Mouse (Mus musculus) liver, embryonic 12.5 days (tissue): Measurements from ENCODE around the gene Otud7b. TPM values are rescaled to one million over a fixed set of nuclear protein-coding genes. Genes with fewer than 3 reads are reported as not detected.

Experiments used
- ATAC-seq: fragments of 200-750 bp; cut with Nextera tagmentation; 2 replicates; pipeline ENCODE4 v1.8.0; 2017; ENCODE audit warnings: moderate number of reproducible peaks, mild to moderate bottlenecking, moderate library complexity
- H3K27ac ChIP-seq: fragments of 300-500 bp; sonication (generic); 2 replicates; pipeline ENCODE4 v1.5.1; 2016; ENCODE audit warnings: mild to moderate bottlenecking
- H3K27me3 ChIP-seq: fragments of 300-500 bp; sonication (generic); replicated peaks from 2 replicates; pipeline ENCODE4 v1.6.1; 2016; ENCODE audit warnings: mild to moderate bottlenecking, moderate library complexity
- H3K36me3 ChIP-seq: fragments of 300-500 bp; sonication (generic); 2 replicates; pipeline ENCODE4 v1.6.1; 2016; ENCODE audit warnings: mild to moderate bottlenecking, moderate library complexity
- H3K4me1 ChIP-seq: fragments of 300-500 bp; sonication (generic); 2 replicates; pipeline ENCODE4 v1.6.1; 2016
- H3K4me2 ChIP-seq: fragments of 300-500 bp; sonication (generic); 2 replicates; pipeline ENCODE4 v1.6.1; 2016; ENCODE audit warnings: mild to moderate bottlenecking, moderate library complexity
- H3K4me3 ChIP-seq: fragments of 300-500 bp; sonication (generic); 2 replicates; pipeline ENCODE4 v1.5.1; 2016; ENCODE audit warnings: mild to moderate bottlenecking, moderate library complexity
- H3K9ac ChIP-seq: fragments of 300-500 bp; sonication (generic); 2 replicates; pipeline ENCODE4 v1.6.1; 2016; ENCODE audit warnings: mild to moderate bottlenecking, moderate library complexity
- H3K9me3 ChIP-seq: fragments of 300-500 bp; sonication (generic); replicated peaks from 2 replicates; pipeline ENCODE4 v1.6.1; 2016; ENCODE audit warnings: mild to moderate bottlenecking, moderate library complexity
- WGBS: fragments of 180-500 bp; shearing (Covaris S2); methylation state at CpG from one replicate; pipeline ENCODE4 v1.1.7; 2016; ENCODE audit not compliant: insufficient replicate concordance; 5-methylcytosine and 5-hydroxymethylcytosine counted together
- polyA plus RNA-seq: library from polyadenylated mRNA; unstranded; fragments of >200 nt; fragmentation: Nextera tagmentation; extraction: Ambion mirVana; gene quantifications from 2 replicates; pipeline ENCODE4 v1.2.1, GENCODE M21; 2016

The Otud7b gene
- polyA plus RNA-seq, 1 experiment from 2014 or later: 10.8 TPM

GRCm38 (mm10) chr3:96113251-96113650 lies 8.9 kb downstream of the Otud7b start:
- Histone ChIP-seq H3K4me2 (no peak overlapping the region), H3K27ac (no peak overlapping the region), H3K9ac (no peak overlapping the region), H3K36me3 (no peaks in the 10 kb centered on the region), H3K9me3 (no peaks in the 10 kb centered on the region), H3K4me3 (no peak overlapping the region), H3K4me1 (peaks cover 15% of the 10 kb centered on the region), H3K27me3 (no peaks in the 10 kb centered on the region)
- 57% methylated on average over 3 of the region's 3 CpGs for WGBS
- ATAC-seq: no peak

- no peaks in the 10 kb centered on the region for H3K36me3 ChIP-seq
- 0 out of 2 replicates have a peak overlapping the region, but pooled peaks have one; percentile 30 for H3K27ac ChIP-seq
- no peak overlapping the region for H3K4me2 ChIP-seq
- H3K9me3 ChIP-seq: no peaks in the 10 kb centered on the region
- peaks cover 15% of the 10 kb centered on the region for H3K4me1 ChIP-seq
- no peak overlapping the region for H3K4me3 ChIP-seq
- ATAC-seq: no peak
- no peak overlapping the region for H3K9ac ChIP-seq
- H3K27me3 ChIP-seq: no peaks in the 10 kb centered on the region
- WGBS: 58% methylated on average over 2 of the region's 2 CpGs
Observed at GRCm38 (mm10) chr3:96118142-96118541, 13.8 kb downstream of the Otud7b start.

- WGBS: 41% methylated on average over 2 of the region's 2 CpGs
- Histone ChIP-seq H3K36me3 (no peaks in the 10 kb centered on the region), H3K9ac (no peak overlapping the region), H3K27me3 (no peaks in the 10 kb centered on the region), H3K27ac (no peak overlapping the region), H3K4me3 (no peak overlapping the region), H3K9me3 (no peaks in the 10 kb centered on the region), H3K4me2 (no peak overlapping the region), H3K4me1 (peaks cover 15% of the 10 kb centered on the region)
- no peak for ATAC-seq
Observed at GRCm38 (mm10) chr3:96118702-96119101, 14.4 kb downstream of the Otud7b start.

GRCm38 (mm10) chr3:96124235-96124634 lies 19.9 kb downstream of the Otud7b start:
- Histone ChIP-seq H3K9me3 (no peaks in the 10 kb centered on the region), H3K4me2 (no peak overlapping the region), H3K27me3 (no peaks in the 10 kb centered on the region), H3K4me3 (no peak overlapping the region), H3K9ac (no peak overlapping the region), H3K4me1 (peaks cover under 1% of the 10 kb centered on the region; the same call in 1 of the 2 replicates), H3K27ac (no peak overlapping the region), H3K36me3 (no peaks in the 10 kb centered on the region)
- no peak for ATAC-seq
- WGBS: 80% methylated on average over 5 of the region's 5 CpGs

GRCm38 (mm10) chr3:96128128-96128527 lies 23.8 kb downstream of the Otud7b start:
- Histone ChIP-seq H3K27ac (no peak overlapping the region), H3K9ac (no peak overlapping the region), H3K4me3 (no peak overlapping the region), H3K4me1 (peaks cover 10% of the 10 kb centered on the region; the same call in 1 of the 2 replicates), H3K27me3 (no peaks in the 10 kb centered on the region), H3K4me2 (no peak overlapping the region), H3K36me3 (peaks cover 3% of the 10 kb centered on the region; the same call in 1 of the 2 replicates), H3K9me3 (no peaks in the 10 kb centered on the region)
- no peak for ATAC-seq

- Histone ChIP-seq H3K4me3 (no peak overlapping the region), H3K4me2 (no peak overlapping the region), H3K9me3 (no peaks in the 10 kb centered on the region), H3K27me3 (no peaks in the 10 kb centered on the region), H3K27ac (no peak overlapping the region), H3K36me3 (peaks cover 12% of the 10 kb centered on the region), H3K4me1 (peaks cover 10% of the 10 kb centered on the region; the same call in 1 of the 2 replicates), H3K9ac (no peak overlapping the region)
- ATAC-seq: no peak
- 78% methylated on average over 3 of the region's 3 CpGs for WGBS
Observed at GRCm38 (mm10) chr3:96132478-96132877, 28.2 kb downstream of the Otud7b start.

GRCm38 (mm10) chr3:96133327-96133905 lies 29.1 kb downstream of the Otud7b start:
- Histone ChIP-seq H3K9ac (no peak overlapping the region), H3K4me1 (peaks cover 10% of the 10 kb centered on the region; the same call in 1 of the 2 replicates), H3K27me3 (no peaks in the 10 kb centered on the region), H3K4me3 (no peak overlapping the region), H3K4me2 (no peak overlapping the region), H3K36me3 (peaks cover 16% of the 10 kb centered on the region), H3K27ac (no peak overlapping the region), H3K9me3 (no peaks in the 10 kb centered on the region)
- WGBS: 78% methylated on average over 11 of the region's 11 CpGs
- ATAC-seq: no peak

GRCm38 (mm10) chr3:96135011-96135410 lies 30.7 kb downstream of the Otud7b start:
- ATAC-seq: no peak
- 77% methylated on average over 3 of the region's 3 CpGs for WGBS
- 0 out of 2 replicates have a peak, but pooled peaks cover under 1% of the 10 kb centered on the region for H3K4me1 ChIP-seq
- H3K4me2 ChIP-seq: no peak overlapping the region
- H3K27ac ChIP-seq: no peak overlapping the region
- peaks cover 14% of the 10 kb centered on the region for H3K36me3 ChIP-seq
- no peak overlapping the region for H3K4me3 ChIP-seq
- no peaks in the 10 kb centered on the region for H3K27me3 ChIP-seq
- no peaks in the 10 kb centered on the region for H3K9me3 ChIP-seq
- no peak overlapping the region for H3K9ac ChIP-seq

GRCm38 (mm10) chr3:96147950-96148349 lies 43.6 kb downstream of the Otud7b start:
- H3K27ac ChIP-seq: no peak overlapping the region
- no peak for ATAC-seq
- no peak overlapping the region for H3K4me2 ChIP-seq
- no peaks in the 10 kb centered on the region for H3K9me3 ChIP-seq
- no peaks in the 10 kb centered on the region for H3K27me3 ChIP-seq
- WGBS: 11% methylated on average over 5 of the region's 5 CpGs
- H3K4me3 ChIP-seq: no peak overlapping the region
- H3K4me1 ChIP-seq: peaks cover 5% of the 10 kb centered on the region
- no peak overlapping the region for H3K9ac ChIP-seq
- peaks cover 69% of the 10 kb centered on the region for H3K36me3 ChIP-seq

GRCm38 (mm10) chr3:96151836-96152235 lies 47.5 kb downstream of the Otud7b start:
- no peak for ATAC-seq
- Histone ChIP-seq H3K27me3 (no peaks in the 10 kb centered on the region), H3K4me3 (no peak overlapping the region), H3K27ac (no peak overlapping the region), H3K4me2 (no peak overlapping the region), H3K36me3 (peaks cover 68% of the 10 kb centered on the region), H3K4me1 (peaks cover 5% of the 10 kb centered on the region), H3K9me3 (no peaks in the 10 kb centered on the region), H3K9ac (no peak overlapping the region)
- 64% methylated on average over 7 of the region's 7 CpGs for WGBS

GRCm38 (mm10) chr3:96152611-96153010 lies 48.3 kb downstream of the Otud7b start:
- H3K9me3 ChIP-seq: no peaks in the 10 kb centered on the region
- peaks cover 5% of the 10 kb centered on the region for H3K4me1 ChIP-seq
- no peaks in the 10 kb centered on the region for H3K27me3 ChIP-seq
- WGBS: 90% methylated on average over 5 of the region's 5 CpGs
- no peak overlapping the region for H3K4me2 ChIP-seq
- H3K36me3 ChIP-seq: peaks cover 63% of the 10 kb centered on the region
- no peak for ATAC-seq
- no peak overlapping the region for H3K4me3 ChIP-seq
- no peak overlapping the region for H3K9ac ChIP-seq
- no peak overlapping the region for H3K27ac ChIP-seq

- peaks cover 9% of the 10 kb centered on the region for H3K4me1 ChIP-seq
- peaks cover 56% of the 10 kb centered on the region for H3K36me3 ChIP-seq
- H3K27me3 ChIP-seq: peaks cover 13% of the 10 kb centered on the region
- H3K4me2 ChIP-seq: no peak overlapping the region
- H3K9me3 ChIP-seq: no peaks in the 10 kb centered on the region
- no peak overlapping the region for H3K9ac ChIP-seq
- H3K27ac ChIP-seq: no peak overlapping the region
- H3K4me3 ChIP-seq: no peak overlapping the region
- 87% methylated on average over 8 of the region's 8 CpGs for whole genome bisulfite sequencing
- no peak for ATAC-seq
Observed at GRCm38 (mm10) chr3:96155501-96155900, 51.2 kb downstream of the Otud7b start.

GRCm38 (mm10) chr3:96159820-96160219 lies 55.5 kb downstream of the Otud7b start:
- no peaks in the 10 kb centered on the region for H3K9me3 ChIP-seq
- H3K27ac ChIP-seq: peak overlapping the region; percentile 64; the same call in 1 of the 2 replicates
- H3K4me1 ChIP-seq: peaks cover 16% of the 10 kb centered on the region
- peaks cover 13% of the 10 kb centered on the region for H3K36me3 ChIP-seq
- no peak overlapping the region for H3K9ac ChIP-seq
- H3K27me3 ChIP-seq: peaks cover 56% of the 10 kb centered on the region
- H3K4me3 ChIP-seq: no peak overlapping the region
- WGBS: 67% methylated on average over 4 of the region's 4 CpGs
- no peak overlapping the region for H3K4me2 ChIP-seq
- no peak for ATAC-seq
